Mouse (Mus musculus) heart, adult 2 months (tissue): Measurements from ENCODE around the gene Wars.

Source experiments
- CTCF ChIP-seq: fragments of 200-600 bp; IDR thresholded peaks from 2 replicates; pipeline ENCODE4 v1.8.1; 2022; ENCODE audit warnings: antibody characterized with exemption, mild to moderate bottlenecking, moderate library complexity
- POLR2A ChIP-seq: fragments of 200-500 bp; IDR thresholded peaks from 2 replicates; pipeline ENCODE4 v1.6.1; 2011; ENCODE audit warnings: mild to moderate bottlenecking, low read depth, low read length, control low read depth; ENCODE audit not compliant: insufficient read depth

DNA sequence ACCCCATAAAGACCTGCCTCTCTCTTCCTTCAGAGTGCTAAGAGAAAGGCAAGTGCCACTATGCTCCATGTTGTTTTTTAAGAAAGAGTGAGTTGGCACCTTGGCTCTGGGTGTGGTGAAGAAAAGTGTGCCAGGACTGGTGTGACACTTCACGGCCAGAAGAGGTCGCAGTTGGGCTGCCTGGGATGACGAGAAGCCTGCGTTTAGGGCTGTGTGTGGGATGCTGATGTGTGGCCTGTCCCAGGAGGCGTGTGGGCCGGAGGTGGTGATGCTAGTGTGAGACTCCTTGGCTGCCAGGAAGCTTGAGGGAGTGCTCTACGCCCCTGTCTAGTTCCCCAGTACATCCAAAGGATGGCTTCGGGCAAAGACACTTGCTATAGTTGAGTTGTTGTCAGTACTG lies 9.0 kb upstream of the Wars start:
- TF ChIP-seq CTCF: peak; percentile 87
- no peak for TF ChIP-seq POLR2A
